Mouse (Mus musculus) forebrain, embryonic 10.5 days (tissue): ENCODE data around the gene Ttc7b. TPM values are rescaled to one million over a fixed set of nuclear protein-coding genes. Genes with fewer than 3 reads are reported as not detected.

Experiments used
- DNase-seq: peaks from one replicate; pipeline ENCODE4 v3.0.0-alpha.2; 2017; ENCODE audit warnings: low spot score; ENCODE audit errors: extremely low spot score
- H3K27ac ChIP-seq: fragments of 300-500 bp; sonication (generic); 2 replicates; pipeline ENCODE4 v1.5.1; 2016; ENCODE audit warnings: mild to moderate bottlenecking
- H3K27me3 ChIP-seq: fragments of 300-500 bp; sonication (generic); 2 replicates; pipeline ENCODE4 v1.6.1; 2016; ENCODE audit warnings: mild to moderate bottlenecking; ENCODE audit not compliant: poor library complexity, severe bottlenecking
- H3K36me3 ChIP-seq: fragments of 300-500 bp; sonication (generic); replicated peaks from 2 replicates; pipeline ENCODE4 v1.6.1; 2016; ENCODE audit warnings: mild to moderate bottlenecking, moderate library complexity
- H3K4me1 ChIP-seq: fragments of 300-500 bp; sonication (generic); 2 replicates; pipeline ENCODE4 v1.6.1; 2016
- H3K4me3 ChIP-seq: fragments of 300-500 bp; sonication (generic); 2 replicates; pipeline ENCODE4 v1.5.1; 2016; ENCODE audit warnings: mild to moderate bottlenecking, moderate library complexity
- H3K9me3 ChIP-seq: fragments of 300-500 bp; sonication (generic); 2 replicates; pipeline ENCODE4 v1.6.1; 2016; ENCODE audit warnings: mild to moderate bottlenecking, moderate library complexity
- WGBS: fragments of 180-500 bp; shearing (Covaris S2); methylation state at CpG from one replicate; pipeline ENCODE4 v1.1.7; 2016; 5-methylcytosine and 5-hydroxymethylcytosine counted together
- polyA plus RNA-seq: library from polyadenylated mRNA; unstranded; fragments of >200 nt; fragmentation: Nextera tagmentation; extraction: Ambion mirVana; gene quantifications from 2 replicates; pipeline ENCODE4 v1.2.1, GENCODE M21; 2016

Ttc7b gene
- polyA plus RNA-seq, 1 experiment from 2014 or later, result 5.5 TPM

DNA sequence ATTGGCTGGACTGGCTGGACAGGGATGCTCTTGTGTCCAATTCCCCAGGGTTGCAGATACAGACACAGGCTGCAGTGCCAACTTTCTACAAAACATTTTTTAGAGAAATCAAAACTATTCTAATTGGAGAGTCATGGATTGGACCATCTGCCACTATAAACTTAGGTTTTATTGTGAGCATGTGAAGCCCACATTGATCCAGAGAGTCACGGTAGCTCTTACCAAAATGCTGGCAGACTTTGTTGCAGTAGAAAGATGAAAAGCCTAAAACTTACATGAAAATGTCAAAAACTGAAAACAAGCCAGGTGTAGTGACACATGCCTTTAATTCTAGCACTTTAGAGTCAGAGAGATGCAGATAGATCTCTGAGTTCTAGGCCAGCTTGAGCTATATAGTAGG, 84.9 kb downstream of the Ttc7b start:
- no peak for DNase-seq
- Histone ChIP-seq H3K36me3 (no peaks in the 10 kb centered on the region; the same call in 1 of the 2 replicates), H3K9me3 (no peaks in the 10 kb centered on the region), H3K4me3 (no peak overlapping the region), H3K27me3 (no peaks in the 10 kb centered on the region), H3K4me1 (peaks cover 2% of the 10 kb centered on the region; the same call in 1 of the 2 replicates), H3K27ac (no peak overlapping the region)
- WGBS, result 98% methylated on average over 1 of the region's 1 CpGs

DNA sequence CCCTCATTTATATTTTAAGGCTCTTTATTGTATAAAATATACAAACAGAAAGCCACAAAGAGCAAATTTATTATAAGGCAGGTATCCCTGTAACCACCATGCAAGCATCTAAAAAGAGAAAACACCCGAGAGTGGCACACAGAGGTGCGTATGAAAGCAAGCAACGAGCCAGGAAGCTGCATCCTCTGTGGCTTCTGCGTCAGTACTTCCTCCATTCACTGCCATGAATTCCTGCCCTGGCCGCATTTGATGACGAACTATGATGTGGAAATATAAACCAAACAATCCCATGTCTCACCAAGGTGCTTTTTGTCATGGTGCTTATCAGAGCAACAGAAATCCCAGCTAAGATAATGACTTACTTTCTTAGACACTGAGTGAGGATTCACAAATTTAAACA, 88.8 kb downstream of the Ttc7b start:
- no peak for DNase-seq
- no peak overlapping the region for H3K27ac ChIP-seq
- H3K27me3 ChIP-seq, result no peaks in the 10 kb centered on the region
- H3K36me3 ChIP-seq, result no peaks in the 10 kb centered on the region
- H3K4me3 ChIP-seq, result no peak overlapping the region
- WGBS, result 87% methylated on average over 6 of the region's 6 CpGs
- no peaks in the 10 kb centered on the region for H3K9me3 ChIP-seq
- peaks cover 11% of the 10 kb centered on the region for H3K4me1 ChIP-seq

DNA sequence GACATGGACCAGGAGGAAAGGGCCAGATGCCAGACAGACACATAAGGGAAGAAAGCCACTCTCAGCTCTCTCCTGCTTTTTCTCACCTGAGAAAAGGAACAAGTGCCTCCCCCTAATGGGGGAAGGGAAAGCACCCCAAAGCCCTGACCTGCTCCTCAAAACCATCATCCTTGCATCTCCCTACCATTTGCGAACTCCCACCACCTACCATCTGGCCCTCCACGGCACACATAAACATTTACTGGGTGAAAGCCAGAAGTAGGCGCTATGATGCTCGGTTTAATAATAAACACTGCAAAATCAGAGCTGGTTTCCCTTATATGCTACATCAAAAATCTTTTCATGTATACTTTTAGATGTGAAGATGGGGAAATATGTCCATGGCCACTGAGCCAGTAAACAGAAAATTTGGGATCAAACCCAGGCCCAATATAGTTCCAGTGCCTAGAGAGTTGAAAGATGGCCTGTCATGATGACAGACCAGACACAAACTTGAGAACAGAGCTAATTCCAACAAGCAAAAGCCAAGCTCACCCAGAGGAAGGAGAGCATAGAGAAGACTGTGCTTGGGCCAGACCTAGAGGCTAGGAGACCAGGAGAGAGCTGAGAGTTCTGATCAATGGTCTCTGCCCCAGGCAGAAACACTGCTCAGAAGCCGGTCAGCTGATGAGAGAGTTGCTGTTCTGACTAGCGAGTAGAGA, 91.1 kb downstream of the Ttc7b start:
- Histone ChIP-seq H3K27ac (no peak overlapping the region), H3K27me3 (no peaks in the 10 kb centered on the region), H3K4me3 (no peak overlapping the region), H3K4me1 (peaks cover 19% of the 10 kb centered on the region), H3K9me3 (no peaks in the 10 kb centered on the region), H3K36me3 (peaks cover 3% of the 10 kb centered on the region; the same call in 1 of the 2 replicates)
- 94% methylated on average over 6 of the region's 6 CpGs for WGBS
- no peak for DNase-seq

DNA sequence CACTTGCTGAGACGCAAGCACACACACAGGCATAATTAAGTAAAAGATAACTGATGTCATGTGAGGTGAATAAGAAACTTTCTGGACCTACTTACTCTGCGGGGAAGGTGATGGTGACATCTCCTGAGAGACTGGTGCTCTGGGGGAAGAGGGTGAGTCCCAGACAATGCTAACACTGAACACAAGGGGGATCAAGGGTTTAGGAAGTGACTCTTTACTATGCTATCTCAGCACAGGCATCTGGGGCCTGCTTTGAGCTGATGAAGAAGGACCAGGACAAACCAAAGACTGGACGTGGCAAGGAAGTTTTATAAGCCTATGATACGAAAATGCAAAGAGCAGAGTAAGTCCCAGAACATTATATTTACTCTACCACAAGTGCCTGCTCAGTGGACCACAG, 92.4 kb downstream of the Ttc7b start:
- Histone ChIP-seq H3K27me3 (no peaks in the 10 kb centered on the region), H3K4me3 (no peak overlapping the region), H3K27ac (no peak overlapping the region), H3K36me3 (peaks cover 3% of the 10 kb centered on the region; the same call in 1 of the 2 replicates), H3K4me1 (peaks cover 19% of the 10 kb centered on the region), H3K9me3 (no peaks in the 10 kb centered on the region)
- WGBS, result 87% methylated on average over 4 of the region's 4 CpGs
- no peak for DNase-seq

DNA sequence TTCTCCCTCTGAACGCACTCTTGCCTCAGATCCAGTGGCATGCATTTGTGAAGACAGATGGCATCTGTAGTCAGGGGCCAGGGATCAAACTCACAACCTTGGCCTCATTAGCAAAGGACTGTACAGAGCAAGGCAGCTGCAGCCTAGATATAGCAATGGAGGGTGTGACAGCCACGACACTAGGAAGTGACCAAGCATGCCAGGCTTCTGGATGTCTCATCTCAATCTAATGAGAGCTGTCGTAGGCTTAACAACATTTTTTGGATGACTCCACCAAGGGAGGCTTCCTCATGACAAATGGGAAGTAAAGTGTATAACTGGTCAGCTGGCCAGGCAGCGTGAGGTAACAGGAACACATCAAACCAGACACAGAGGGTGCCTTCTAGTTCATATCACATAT, 94.4 kb downstream of the Ttc7b start:
- H3K4me1 ChIP-seq, result peaks cover 23% of the 10 kb centered on the region
- no peaks in the 10 kb centered on the region for H3K27me3 ChIP-seq
- no peak overlapping the region for H3K4me3 ChIP-seq
- DNase-seq, result no peak
- no peak overlapping the region for H3K27ac ChIP-seq
- H3K36me3 ChIP-seq, result peaks cover 3% of the 10 kb centered on the region; the same call in 1 of the 2 replicates
- WGBS, result 84% methylated on average over 4 of the region's 4 CpGs
- no peaks in the 10 kb centered on the region for H3K9me3 ChIP-seq

DNA sequence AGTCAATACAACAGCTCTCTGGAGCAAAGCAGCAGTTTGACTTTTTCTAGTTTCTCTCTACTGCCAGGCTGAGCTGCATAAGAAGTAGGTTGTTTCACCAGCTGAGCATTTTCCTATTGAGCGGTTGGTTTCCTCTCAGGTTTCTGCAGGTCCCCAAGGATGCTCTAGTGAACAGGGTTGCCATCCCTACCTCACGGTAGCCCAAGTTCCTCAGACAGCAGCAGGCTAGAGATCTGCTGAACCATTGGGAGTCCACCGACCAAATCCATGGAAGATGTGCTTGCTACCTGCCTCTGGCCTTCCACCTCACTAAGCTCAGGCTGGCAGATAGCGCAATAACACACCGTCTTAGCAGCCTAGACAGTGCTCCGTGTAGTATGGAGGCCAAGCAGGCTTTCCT, 95.6 kb downstream of the Ttc7b start:
- WGBS, result 94% methylated on average over 6 of the region's 6 CpGs
- DNase-seq, result no peak
- peaks cover 21% of the 10 kb centered on the region for H3K4me1 ChIP-seq
- no peak overlapping the region for H3K4me3 ChIP-seq
- H3K36me3 ChIP-seq, result peaks cover 3% of the 10 kb centered on the region; the same call in 1 of the 2 replicates
- H3K9me3 ChIP-seq, result no peaks in the 10 kb centered on the region
- no peak overlapping the region for H3K27ac ChIP-seq
- no peaks in the 10 kb centered on the region for H3K27me3 ChIP-seq

DNA sequence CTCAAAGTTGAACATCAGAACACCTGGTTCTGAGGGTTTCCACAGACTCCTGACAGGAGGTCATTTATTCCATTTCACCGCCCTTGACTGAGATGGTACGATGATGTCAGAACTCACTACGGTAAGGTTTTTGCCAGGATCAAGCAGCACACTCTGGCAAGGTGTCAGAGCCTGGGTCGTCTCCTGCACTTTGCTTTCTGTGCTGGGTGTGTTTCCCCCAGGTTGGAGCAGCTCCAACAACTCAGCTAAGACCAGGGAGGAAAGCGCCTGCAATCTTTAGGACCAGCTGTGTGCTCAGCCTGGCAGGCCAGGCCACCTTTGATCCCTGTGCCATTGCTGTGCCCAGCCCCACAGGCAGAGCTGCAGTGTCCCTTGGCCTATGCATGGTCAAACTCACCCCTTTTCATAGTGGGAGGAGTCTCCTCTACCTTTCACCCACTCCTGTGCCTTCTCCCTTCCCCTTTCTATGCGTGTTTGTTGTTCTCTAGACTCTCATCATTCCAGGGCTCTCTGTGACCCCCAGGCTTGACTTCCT, 98.3 kb downstream of the Ttc7b start:
- H3K4me3 ChIP-seq, result no peak overlapping the region
- no peak overlapping the region for H3K27ac ChIP-seq
- WGBS, result 86% methylated on average over 6 of the region's 6 CpGs
- peaks cover 22% of the 10 kb centered on the region for H3K4me1 ChIP-seq
- H3K9me3 ChIP-seq, result no peaks in the 10 kb centered on the region
- peaks cover 3% of the 10 kb centered on the region; the same call in 1 of the 2 replicates for H3K36me3 ChIP-seq
- no peak for DNase-seq
- H3K27me3 ChIP-seq, result no peaks in the 10 kb centered on the region

DNA sequence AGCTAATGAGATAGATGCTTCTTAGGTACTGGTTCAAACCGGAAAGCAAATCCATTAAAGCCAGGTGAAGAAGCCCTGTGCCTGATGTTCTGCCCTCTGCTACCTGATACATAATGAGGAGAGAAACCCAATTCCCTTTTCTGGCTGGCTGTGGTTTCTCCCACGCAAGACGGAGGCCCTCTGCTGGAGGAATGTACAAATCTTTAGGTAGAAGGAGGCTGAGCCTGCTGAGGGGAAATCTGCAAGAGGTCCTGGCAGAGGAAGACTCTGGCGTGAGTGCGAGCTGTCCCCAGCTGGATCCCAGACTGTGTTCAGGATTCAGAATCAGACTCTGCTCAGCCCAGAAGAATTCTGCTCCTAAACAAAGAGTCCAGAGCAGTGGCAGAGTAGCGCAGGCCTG, 99.1 kb downstream of the Ttc7b start:
- Histone ChIP-seq H3K4me1 (peaks cover 14% of the 10 kb centered on the region), H3K9me3 (no peaks in the 10 kb centered on the region), H3K27ac (no peak overlapping the region), H3K4me3 (no peak overlapping the region), H3K36me3 (peaks cover 3% of the 10 kb centered on the region; the same call in 1 of the 2 replicates), H3K27me3 (no peaks in the 10 kb centered on the region)
- DNase-seq, result no peak
- WGBS, result 63% methylated on average over 6 of the region's 6 CpGs

DNA sequence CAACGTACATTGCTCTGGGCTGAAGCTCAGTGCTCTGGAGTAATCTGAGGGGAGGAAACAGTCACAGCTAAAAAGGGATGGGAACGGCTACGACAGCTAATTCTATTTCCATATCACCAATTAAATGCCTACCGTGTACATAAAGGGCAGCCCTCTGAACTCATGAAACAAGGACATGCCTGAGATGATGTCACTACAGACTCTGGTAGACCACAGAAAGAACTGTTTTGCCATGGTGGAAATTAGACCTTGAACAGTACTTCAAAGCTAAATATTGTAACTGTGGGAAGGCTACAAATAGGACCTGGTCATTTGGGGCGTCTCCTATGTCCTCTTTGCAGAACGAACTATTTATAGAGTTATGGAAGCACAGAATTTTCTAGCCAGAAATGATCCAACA, 99.7 kb downstream of the Ttc7b start:
- H3K27me3 ChIP-seq, result no peaks in the 10 kb centered on the region
- peaks cover 3% of the 10 kb centered on the region; the same call in 1 of the 2 replicates for H3K36me3 ChIP-seq
- 90% methylated on average over 6 of the region's 6 CpGs for WGBS
- H3K4me1 ChIP-seq, result peaks cover 9% of the 10 kb centered on the region
- no peak overlapping the region for H3K4me3 ChIP-seq
- no peak overlapping the region for H3K27ac ChIP-seq
- H3K9me3 ChIP-seq, result no peaks in the 10 kb centered on the region
- no peak for DNase-seq

DNA sequence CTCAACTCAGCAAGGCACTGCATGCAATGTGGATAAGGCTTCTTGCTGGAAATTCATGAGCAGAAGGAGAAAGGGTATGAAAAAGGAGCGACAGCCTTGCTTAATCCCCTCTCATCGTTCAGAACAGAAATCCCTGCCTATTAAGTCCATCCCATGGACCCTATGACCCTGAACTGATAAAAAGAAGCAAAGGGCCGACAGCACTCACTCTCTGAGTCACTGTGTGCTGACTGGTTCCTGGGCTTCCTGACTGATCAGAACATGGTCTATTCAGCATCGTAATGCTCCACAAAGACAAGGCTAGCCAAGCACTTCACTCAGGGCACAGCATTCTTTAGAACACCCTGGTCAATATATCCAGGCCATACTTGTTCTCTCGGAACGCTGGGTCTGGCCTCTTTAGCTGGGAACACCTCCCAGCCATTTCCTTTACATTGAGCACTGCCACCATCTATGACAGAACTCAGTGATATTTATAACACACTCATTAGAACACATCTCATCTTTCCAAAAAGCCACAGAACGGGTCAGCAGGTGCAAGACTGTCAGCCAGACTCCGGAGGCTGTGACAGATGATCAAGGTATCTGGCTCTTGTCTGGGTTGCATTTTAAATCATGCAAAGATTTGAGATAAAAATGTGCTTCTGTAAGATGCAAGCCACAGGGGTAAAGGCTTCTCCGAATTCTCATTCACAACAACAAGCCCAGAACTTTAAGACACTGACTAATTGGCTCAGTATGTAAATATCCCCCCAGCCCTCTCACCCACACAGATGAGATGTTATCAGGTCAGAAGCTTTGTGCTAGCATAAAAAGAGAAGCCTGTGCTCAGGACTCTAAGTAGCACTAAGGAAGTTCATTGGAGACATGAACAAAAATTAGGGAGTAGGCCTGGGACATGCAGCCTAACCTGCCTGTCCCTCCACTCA, 100.4 kb downstream of the Ttc7b start:
- H3K27me3 ChIP-seq, result no peaks in the 10 kb centered on the region
- DNase-seq, result no peak

DNA sequence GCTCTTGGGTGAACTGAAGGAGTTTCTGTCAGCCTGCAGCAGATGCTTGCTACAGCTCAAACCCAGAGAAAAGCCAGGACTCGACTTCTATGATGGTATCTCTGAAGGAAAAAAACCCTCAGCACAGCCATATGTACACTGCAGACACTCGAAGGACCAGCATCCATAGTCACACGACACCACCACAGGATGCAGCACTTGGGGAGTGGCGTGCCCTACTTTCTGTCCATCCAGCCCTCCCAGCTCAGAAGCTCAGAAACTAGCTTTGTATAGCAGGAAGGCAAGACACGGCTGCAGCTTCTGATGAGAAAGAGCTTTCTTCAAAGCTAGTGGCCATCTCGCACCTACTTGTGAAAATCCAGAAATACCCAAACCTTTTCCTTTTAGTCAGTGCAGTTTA, 104.8 kb downstream of the Ttc7b start:
- Histone ChIP-seq H3K9me3 (no peaks in the 10 kb centered on the region), H3K27me3 (no peaks in the 10 kb centered on the region), H3K4me1 (peaks cover 11% of the 10 kb centered on the region), H3K27ac (no peak overlapping the region), H3K4me3 (no peak overlapping the region), H3K36me3 (peaks cover 25% of the 10 kb centered on the region)
- 84% methylated on average over 6 of the region's 6 CpGs for WGBS
- DNase-seq, result no peak

More for the DNA sequence above, 100.4 kb downstream of the Ttc7b start:
- H3K9me3 ChIP-seq, result no peaks in the 10 kb centered on the region
- H3K4me1 ChIP-seq, result peaks cover 9% of the 10 kb centered on the region
- no peak overlapping the region for H3K27ac ChIP-seq
- no peak overlapping the region for H3K4me3 ChIP-seq
- WGBS, result 75% methylated on average over 9 of the region's 9 CpGs
- peaks cover 2% of the 10 kb centered on the region; the same call in 1 of the 2 replicates for H3K36me3 ChIP-seq

DNA sequence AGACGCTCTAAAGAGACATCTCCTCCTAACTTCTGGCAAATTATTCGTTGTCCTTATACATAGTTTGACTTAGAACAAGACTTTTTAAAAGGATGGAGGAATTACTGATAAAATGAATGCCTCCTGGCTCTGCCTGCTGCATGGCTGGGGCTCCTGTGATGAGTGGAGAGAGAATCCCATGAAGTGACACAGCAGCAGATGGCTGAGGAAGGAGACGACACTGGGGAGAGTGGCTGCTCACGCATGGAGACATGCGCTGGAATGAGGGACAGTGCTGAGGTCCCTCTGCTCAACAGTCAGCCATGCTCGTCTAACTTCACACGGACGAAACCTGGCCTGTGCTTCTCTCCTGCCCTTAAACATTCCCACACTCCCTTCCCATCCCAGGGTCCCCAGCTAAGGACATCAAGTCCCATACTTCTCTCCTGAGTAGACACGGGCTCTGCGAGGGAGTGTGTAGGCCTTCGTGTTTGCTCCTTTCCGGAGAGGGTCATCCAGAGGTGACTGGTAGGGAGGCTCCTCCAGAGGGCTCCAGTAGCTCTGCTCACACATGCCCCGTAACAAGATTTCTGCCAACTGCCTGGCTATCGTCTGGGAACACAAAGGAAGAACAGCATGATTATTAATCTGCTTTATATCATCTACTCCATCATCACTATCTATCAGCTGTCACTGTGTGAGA, 105.8 kb downstream of the Ttc7b start:
- H3K4me3 ChIP-seq, result no peak overlapping the region
- H3K9me3 ChIP-seq, result no peaks in the 10 kb centered on the region
- no peak for DNase-seq
- 86% methylated on average over 14 of the region's 14 CpGs for WGBS
- H3K27me3 ChIP-seq, result no peaks in the 10 kb centered on the region
- H3K36me3 ChIP-seq, result peaks cover 25% of the 10 kb centered on the region
- peaks cover 10% of the 10 kb centered on the region for H3K4me1 ChIP-seq
- H3K27ac ChIP-seq, result no peak overlapping the region
